Mouse (Mus musculus) intestine, postnatal 0 days (tissue): ENCODE results near the gene Mt2. TPM values are rescaled to one million over a fixed set of nuclear protein-coding genes. Genes with fewer than 3 reads are reported as not detected.
"Not testable (repeated sequence)": the region's sequence is repeated elsewhere in the genome, so short reads cannot be mapped to it uniquely, and the experiment has no call there.

Experiments used
- ATAC-seq: fragments of 200-750 bp; cut with Nextera tagmentation; 2 replicates; pipeline ENCODE4 v1.8.0; 2017; ENCODE audit warnings: mild to moderate bottlenecking, moderate TSS enrichment, moderate library complexity
- H3K27ac ChIP-seq: fragments of 300-500 bp; sonication (generic); 2 replicates; pipeline ENCODE4 v1.5.1; 2014; ENCODE audit warnings: mild to moderate bottlenecking, low read depth, low read length, moderate library complexity
- H3K27me3 ChIP-seq: fragments of 300-500 bp; sonication (generic); replicated peaks from 2 replicates; pipeline ENCODE4 v1.6.1; 2014; ENCODE audit warnings: low read length, mixed read lengths; ENCODE audit not compliant: control insufficient read depth, insufficient read depth
- H3K36me3 ChIP-seq: fragments of 300-500 bp; sonication (generic); 2 replicates; pipeline ENCODE4 v1.6.1; 2014; ENCODE audit warnings: mild to moderate bottlenecking, moderate library complexity; ENCODE audit not compliant: control insufficient read depth, insufficient read depth
- H3K4me1 ChIP-seq: fragments of 300-500 bp; sonication (generic); replicated peaks from 2 replicates; pipeline ENCODE4 v1.6.1; 2014; ENCODE audit warnings: antibody characterized with exemption, low read length, mixed read lengths; ENCODE audit not compliant: control insufficient read depth, insufficient read depth
- H3K4me2 ChIP-seq: fragments of 300-500 bp; sonication (generic); replicated peaks from 2 replicates; pipeline ENCODE4 v1.6.1; 2014; ENCODE audit warnings: low read depth, mild to moderate bottlenecking, moderate library complexity
- H3K4me3 ChIP-seq: fragments of 300-500 bp; sonication (generic); 2 replicates; pipeline ENCODE4 v1.5.1; 2014; ENCODE audit warnings: low read depth, low read length
- H3K9ac ChIP-seq: fragments of 300-500 bp; sonication (generic); 2 replicates; pipeline ENCODE4 v1.6.1; 2014; ENCODE audit warnings: mild to moderate bottlenecking, low read depth, low read length
- H3K9me3 ChIP-seq: fragments of 300-500 bp; sonication (generic); 2 replicates; pipeline ENCODE4 v1.6.1; 2016; ENCODE audit warnings: mixed run types; ENCODE audit not compliant: control insufficient read depth
- CTCF ChIP-seq: sonication (generic); IDR thresholded peaks from 2 replicates; pipeline ENCODE4 v1.5.1; 2016; ENCODE audit warnings: low read depth, mild to moderate bottlenecking, control low read depth, antibody characterized with exemption, moderate library complexity
- WGBS: fragments of 180-500 bp; shearing (Covaris S2); extraction: QIAGEN DNeasy Blood & Tissue Kit; methylation state at CpG from one replicate; pipeline ENCODE4 v1.1.7; 2014; 5-methylcytosine and 5-hydroxymethylcytosine counted together
- polyA plus RNA-seq: library from polyadenylated mRNA; unstranded; fragments of >200 nt; fragmentation: Nextera tagmentation; extraction: Ambion mirVana; gene quantifications from 2 replicates; pipeline ENCODE4 v1.2.1, GENCODE M21; 2015

The Mt2 gene
- 224 and 270 TPM in 2 replicates for polyA plus RNA-seq

- under 1% methylated on average over 55 of the region's 56 CpGs for WGBS
- TF ChIP-seq CTCF: no peak
- Histone ChIP-seq H3K4me2 (peak within 1 kb of the TSS; percentile 76), H3K9me3 (no peaks in the 10 kb centered on the region), H3K9ac (peak within 1 kb of the TSS; percentile 55), H3K4me1 (no peaks in the 10 kb centered on the region), H3K27me3 (peaks cover 2% of the 10 kb centered on the region; the same call in 1 of the 2 replicates), H3K4me3 (peak within 1 kb of the TSS; percentile 51), H3K27ac (peak within 1 kb of the TSS; percentile 78), H3K36me3 (no peaks in the 10 kb centered on the region)
- peak; percentile 90 for ATAC-seq
Measured at GRCm38 (mm10) chr8:94172075-94172808, at the start of gene Mt2. Mt2 (plus strand) TSS chr8:94172664.

- ATAC-seq: no peak
- Histone ChIP-seq H3K4me3 (no peak overlapping the region), H3K27me3 (no peaks in the 10 kb centered on the region), H3K4me2 (no peak overlapping the region), H3K9ac (no peak overlapping the region), H3K27ac (no peak overlapping the region), H3K4me1 (no peaks in the 10 kb centered on the region), H3K9me3 (no peaks in the 10 kb centered on the region), H3K36me3 (no peaks in the 10 kb centered on the region)
- TF ChIP-seq CTCF: no peak
- WGBS: 55% methylated on average over 8 of the region's 8 CpGs
Measured at GRCm38 (mm10) chr8:94122711-94123468, 49.6 kb upstream of the Mt2 start.

GRCm38 (mm10) chr8:94127711-94128110 lies 44.8 kb upstream of the Mt2 start:
- Histone ChIP-seq H3K27ac (no peak overlapping the region), H3K9ac (no peak overlapping the region), H3K27me3 (no peaks in the 10 kb centered on the region), H3K36me3 (no peaks in the 10 kb centered on the region), H3K4me3 (no peak overlapping the region), H3K9me3 (no peaks in the 10 kb centered on the region), H3K4me2 (no peak overlapping the region), H3K4me1 (no peaks in the 10 kb centered on the region)
- TF ChIP-seq CTCF: no peak
- ATAC-seq: no peak
- 75% methylated on average over 6 of the region's 6 CpGs for WGBS

GRCm38 (mm10) chr8:94129133-94129789 lies 43.2 kb upstream of the Mt2 start:
- Histone ChIP-seq H3K9me3 (no peaks in the 10 kb centered on the region), H3K27ac (no peak overlapping the region), H3K9ac (no peak overlapping the region), H3K4me1 (no peaks in the 10 kb centered on the region), H3K36me3 (no peaks in the 10 kb centered on the region), H3K4me2 (no peak overlapping the region), H3K27me3 (no peaks in the 10 kb centered on the region), H3K4me3 (no peak overlapping the region)
- ATAC-seq: no peak
- WGBS: 82% methylated on average over 6 of the region's 6 CpGs
- TF ChIP-seq CTCF: no peak

GRCm38 (mm10) chr8:94130126-94130525 lies 42.3 kb upstream of the Mt2 start:
- WGBS: 93% methylated on average over 4 of the region's 4 CpGs
- Histone ChIP-seq H3K9ac (no peak overlapping the region), H3K36me3 (no peaks in the 10 kb centered on the region), H3K4me1 (no peaks in the 10 kb centered on the region), H3K4me2 (no peak overlapping the region), H3K27me3 (no peaks in the 10 kb centered on the region), H3K27ac (no peak overlapping the region), H3K4me3 (no peak overlapping the region), H3K9me3 (no peaks in the 10 kb centered on the region)
- TF ChIP-seq CTCF: no peak
- no peak for ATAC-seq

GRCm38 (mm10) chr8:94132096-94132495 lies 40.4 kb upstream of the Mt2 start:
- H3K36me3 ChIP-seq: no peaks in the 10 kb centered on the region
- no peaks in the 10 kb centered on the region for H3K9me3 ChIP-seq
- WGBS: 61% methylated on average over 5 of the region's 5 CpGs
- TF ChIP-seq CTCF: no peak
- H3K27ac ChIP-seq: no peak overlapping the region
- H3K4me2 ChIP-seq: no peak overlapping the region
- H3K4me3 ChIP-seq: no peak overlapping the region
- no peak overlapping the region for H3K9ac ChIP-seq
- H3K27me3 ChIP-seq: no peaks in the 10 kb centered on the region
- no peak for ATAC-seq
- peaks cover 5% of the 10 kb centered on the region; the same call in 1 of the 2 replicates for H3K4me1 ChIP-seq

- H3K4me3 ChIP-seq, H3K27ac ChIP-seq, H3K4me1 ChIP-seq, H3K36me3 ChIP-seq, H3K9me3 ChIP-seq, H3K4me2 ChIP-seq, H3K9ac ChIP-seq, H3K27me3 ChIP-seq, ATAC-seq: not testable (repeated sequence)
- 36% methylated on average over 3 of the region's 3 CpGs for WGBS
Measured at GRCm38 (mm10) chr8:94134601-94135000, 37.9 kb upstream of the Mt2 start.
